Mouse (Mus musculus) stomach, embryonic 16.5 days (tissue): ENCODE measurements around the gene Plekha8. TPM values are rescaled to one million over a fixed set of nuclear protein-coding genes. Genes with fewer than 3 reads are reported as not detected.

Experiments
- ATAC-seq: fragments of 200-750 bp; cut with Nextera tagmentation; 2 replicates; pipeline ENCODE4 v1.8.0; 2017; ENCODE audit warnings: moderate number of reproducible peaks, moderate TSS enrichment; ENCODE audit not compliant: insufficient read depth, low FRiP score
- H3K27ac ChIP-seq: fragments of 300-500 bp; sonication (generic); 2 replicates; pipeline ENCODE4 v1.5.1; 2014; ENCODE audit warnings: low read length
- H3K27me3 ChIP-seq: fragments of 300-500 bp; sonication (generic); 2 replicates; pipeline ENCODE4 v1.6.1; 2014; ENCODE audit warnings: low read length, control low read depth, mixed read lengths; ENCODE audit not compliant: control insufficient read depth, insufficient read depth
- H3K36me3 ChIP-seq: fragments of 300-500 bp; sonication (generic); 2 replicates; pipeline ENCODE4 v1.6.1; 2014; ENCODE audit warnings: low read length; ENCODE audit not compliant: control insufficient read depth, insufficient read depth
- H3K4me1 ChIP-seq: fragments of 300-500 bp; sonication (generic); 2 replicates; pipeline ENCODE4 v1.6.1; 2014; ENCODE audit warnings: low read length, control low read depth, mixed read lengths; ENCODE audit not compliant: control insufficient read depth, insufficient read depth
- H3K4me2 ChIP-seq: fragments of 300-500 bp; sonication (generic); 2 replicates; pipeline ENCODE4 v1.6.1; 2014; ENCODE audit warnings: low read depth, low read length, mixed read lengths
- H3K4me3 ChIP-seq: fragments of 300-500 bp; sonication (generic); replicated peaks from 2 replicates; pipeline ENCODE4 v1.5.1; 2014; ENCODE audit warnings: mild to moderate bottlenecking, low read length
- H3K9ac ChIP-seq: fragments of 300-500 bp; sonication (generic); 2 replicates; pipeline ENCODE4 v1.6.1; 2014; ENCODE audit warnings: low read length
- H3K9me3 ChIP-seq: fragments of 300-500 bp; sonication (generic); replicated peaks from 2 replicates; pipeline ENCODE4 v1.6.1; 2016; ENCODE audit warnings: low read length, control low read depth; ENCODE audit not compliant: control insufficient read depth
- WGBS: fragments of 180-500 bp; shearing (Covaris S2); extraction: QIAGEN DNeasy Blood & Tissue Kit; methylation state at CpG from one replicate; pipeline ENCODE4 v1.1.7; 2014; 5-methylcytosine and 5-hydroxymethylcytosine counted together
- polyA plus RNA-seq: library from polyadenylated mRNA; unstranded; fragments of >200 nt; fragmentation: Nextera tagmentation; extraction: Ambion mirVana; gene quantifications from 2 replicates; pipeline ENCODE4 v1.2.1, GENCODE M21; 2015

Gene Plekha8
- polyA plus RNA-seq, result 5.3 and 5.7 TPM in 2 replicates

DNA sequence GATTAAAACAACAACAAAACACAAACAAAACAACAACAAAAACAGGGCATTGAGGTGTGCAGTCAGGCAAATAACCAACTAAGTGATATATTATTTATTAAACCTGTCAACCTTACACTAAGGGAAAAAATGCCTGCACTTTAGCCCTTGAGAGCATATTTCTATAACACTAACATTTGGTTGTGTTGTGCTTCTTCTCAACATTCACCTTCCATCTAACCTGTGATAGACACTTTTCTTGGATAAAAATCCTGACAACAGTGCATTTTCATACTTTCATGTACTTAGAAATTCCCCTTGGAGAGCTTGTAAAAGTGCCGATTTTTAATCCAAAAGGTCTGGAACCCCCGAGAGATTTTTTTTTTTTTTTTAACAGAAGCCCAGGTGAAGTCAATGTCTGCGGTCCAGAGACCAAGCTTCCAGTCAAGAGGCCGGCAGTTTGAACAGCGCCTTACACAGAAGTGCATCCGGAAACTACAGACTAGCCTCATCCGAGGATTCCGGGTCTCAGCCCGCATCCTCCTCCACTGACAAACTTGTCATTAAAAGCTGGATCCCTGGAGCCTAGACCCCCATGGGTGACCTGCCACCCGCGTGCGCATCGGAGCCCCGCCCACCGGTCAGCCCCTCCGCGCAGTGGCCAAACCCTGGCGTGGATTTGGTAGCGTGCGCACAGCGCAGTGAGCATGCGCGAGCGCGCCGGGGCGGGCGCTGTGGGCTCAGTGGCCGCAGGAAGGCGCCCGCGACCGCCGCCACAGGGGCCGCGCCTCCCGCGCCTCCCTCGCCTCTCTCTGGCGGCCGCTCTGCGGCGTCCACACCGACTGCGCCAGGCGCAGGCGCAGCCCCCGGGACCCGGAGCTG is at the start of gene Plekha8:
Gene Plekha8, plus strand, starts transcription at position 643 of the 861 bp plus-strand sequence.
- Histone ChIP-seq H3K9me3 (no peaks in the 10 kb centered on the region), H3K9ac (peak within 1 kb of the TSS; percentile 83), H3K4me3 (peak within 1 kb of the TSS; percentile 91), H3K4me2 (peak within 1 kb of the TSS; percentile 79), H3K27me3 (no peaks in the 10 kb centered on the region), H3K4me1 (peaks cover 19% of the 10 kb centered on the region; the same call in 1 of the 2 replicates), H3K36me3 (no peaks in the 10 kb centered on the region), H3K27ac (peak within 1 kb of the TSS; percentile 73)
- ATAC-seq, result peak; percentile 92
- under 1% methylated on average over 49 of the region's 49 CpGs for whole genome bisulfite sequencing

DNA sequence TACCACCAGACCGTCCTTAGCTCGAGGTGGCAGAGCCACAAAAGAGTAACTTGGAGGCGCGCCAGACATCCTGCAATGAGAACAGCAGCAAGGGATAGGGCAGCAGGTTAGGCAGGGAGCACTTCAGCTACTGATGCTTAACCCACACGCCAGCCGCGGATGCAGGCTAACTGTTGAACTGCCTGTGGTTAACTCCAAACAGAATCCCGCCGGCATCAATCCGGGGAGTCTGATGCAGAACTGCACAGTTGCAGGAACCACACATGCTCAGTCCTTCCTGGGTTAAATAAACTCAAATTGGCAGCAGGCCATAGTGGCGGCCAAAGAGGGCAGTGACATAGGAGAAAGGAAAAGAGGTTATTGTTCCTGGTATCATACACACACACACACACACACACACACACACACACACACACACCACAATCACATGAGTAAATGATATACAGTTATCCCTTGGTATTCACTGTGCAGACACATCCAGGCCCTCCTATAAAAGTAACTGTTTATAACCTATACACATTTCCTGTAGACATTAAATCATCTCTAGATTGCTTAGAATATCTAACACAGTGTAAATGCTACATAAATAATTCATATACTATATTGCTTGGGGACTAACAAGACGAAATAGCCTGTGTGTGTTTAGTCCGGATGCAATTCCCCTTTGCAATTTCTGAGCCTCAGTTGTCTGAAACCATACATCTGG is 46.4 kb upstream of the Plekha8 start:
- no peaks in the 10 kb centered on the region for H3K27me3 ChIP-seq
- H3K27ac ChIP-seq, result no peak overlapping the region
- H3K9ac ChIP-seq, result no peak overlapping the region
- H3K4me3 ChIP-seq, result no peak overlapping the region
- ATAC-seq, result no peak
- no peak overlapping the region for H3K4me2 ChIP-seq
- 0 out of 2 replicates have a peak, but pooled peaks cover 3% of the 10 kb centered on the region for H3K4me1 ChIP-seq
- WGBS, result 48% methylated on average over 13 of the region's 13 CpGs
- no peaks in the 10 kb centered on the region for H3K36me3 ChIP-seq
- no peaks in the 10 kb centered on the region; the same call in 1 of the 2 replicates for H3K9me3 ChIP-seq

DNA sequence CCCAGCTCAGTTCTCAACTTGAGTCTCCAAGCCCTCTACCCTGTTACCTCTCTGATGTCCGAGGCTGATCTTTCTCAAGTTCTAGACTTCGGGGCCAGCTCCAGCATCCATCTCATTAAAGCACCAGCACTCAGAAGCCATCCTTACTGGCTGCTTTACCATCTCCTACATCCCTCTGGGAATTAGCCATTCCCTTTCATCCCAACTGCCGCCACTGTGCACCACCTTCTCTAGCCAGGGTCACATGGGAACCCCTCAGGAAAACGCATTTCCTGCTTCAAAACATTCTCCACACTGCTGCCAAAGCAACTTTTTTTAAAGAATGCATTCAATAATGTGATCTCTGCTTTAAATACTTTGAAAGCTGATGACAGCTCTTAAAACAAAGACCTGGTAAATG is 45.6 kb upstream of the Plekha8 start:
- ATAC-seq, result no peak
- Histone ChIP-seq H3K9ac (no peak overlapping the region), H3K4me1 (0 out of 2 replicates have a peak, but pooled peaks cover 3% of the 10 kb centered on the region), H3K4me2 (no peak overlapping the region), H3K36me3 (no peaks in the 10 kb centered on the region), H3K27ac (no peak overlapping the region), H3K27me3 (no peaks in the 10 kb centered on the region), H3K4me3 (no peak overlapping the region), H3K9me3 (no peaks in the 10 kb centered on the region)
- WGBS, result 70% methylated on average over 4 of the region's 4 CpGs

DNA sequence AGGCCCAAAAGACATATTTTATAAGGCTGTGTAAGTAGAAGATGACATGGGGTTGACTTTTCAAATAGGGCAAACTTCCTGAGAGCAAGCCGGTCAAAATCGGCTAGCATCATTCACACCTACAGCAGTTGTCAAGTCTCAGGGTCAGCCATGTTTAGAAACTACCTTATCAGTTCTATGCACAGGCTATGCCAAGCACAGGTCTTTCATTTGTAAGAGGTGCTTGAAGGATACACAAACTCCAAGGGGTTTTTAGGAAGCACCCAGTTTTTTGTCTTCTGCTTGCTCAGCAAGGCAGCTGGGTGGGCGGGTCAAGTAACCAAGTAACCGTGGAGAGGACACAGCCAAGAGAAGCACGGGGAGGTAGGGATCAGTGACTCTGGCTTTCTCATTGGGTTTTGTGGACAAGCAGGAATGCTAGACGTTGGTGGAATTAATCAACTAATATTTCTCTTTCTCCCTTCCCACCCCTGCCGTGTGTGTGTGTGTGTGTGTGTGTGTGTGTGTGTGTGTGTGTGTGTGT is 44.0 kb upstream of the Plekha8 start:
- no peaks in the 10 kb centered on the region for H3K36me3 ChIP-seq
- H3K27me3 ChIP-seq, result no peaks in the 10 kb centered on the region
- H3K9ac ChIP-seq, result no peak overlapping the region
- no peak overlapping the region for H3K27ac ChIP-seq
- WGBS, result 53% methylated on average over 7 of the region's 7 CpGs
- no peaks in the 10 kb centered on the region for H3K9me3 ChIP-seq
- no peak overlapping the region for H3K4me2 ChIP-seq
- 0 out of 2 replicates have a peak, but pooled peaks cover 3% of the 10 kb centered on the region for H3K4me1 ChIP-seq
- no peak for ATAC-seq
- H3K4me3 ChIP-seq, result no peak overlapping the region

DNA sequence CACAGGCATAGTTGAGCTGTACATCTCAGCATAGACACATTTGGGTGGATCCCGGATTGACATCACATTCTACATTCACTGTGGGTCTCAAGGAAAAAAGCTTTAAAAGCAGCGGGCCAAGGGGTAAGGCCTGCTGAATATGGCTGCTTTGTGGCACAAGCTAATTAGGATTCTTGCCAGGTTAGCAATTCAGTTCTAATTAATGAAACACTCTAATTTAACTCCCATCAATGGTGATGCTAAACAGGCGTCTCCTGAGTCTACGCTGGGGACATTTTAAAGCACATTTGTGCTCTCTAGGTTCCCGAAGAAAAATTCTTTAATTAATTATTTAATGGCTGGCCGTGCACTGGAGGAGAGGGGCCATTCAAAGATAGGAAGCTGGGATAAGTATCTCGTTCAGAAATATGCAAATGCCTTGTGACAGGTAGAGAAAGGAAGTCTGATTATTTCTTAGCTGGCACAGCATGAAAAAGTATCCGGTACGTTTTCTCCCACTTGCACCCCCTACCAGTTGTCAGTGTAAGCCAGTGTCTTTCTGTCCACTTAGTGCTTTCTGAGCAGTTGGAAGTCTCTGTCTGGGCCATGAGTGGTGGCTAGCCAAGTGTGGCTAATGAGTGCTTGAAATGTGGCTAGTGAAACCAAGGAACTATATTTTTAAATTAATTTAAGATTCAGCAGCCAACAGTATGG is 42.0 kb upstream of the Plekha8 start:
- H3K9me3 ChIP-seq, result no peaks in the 10 kb centered on the region
- no peak overlapping the region for H3K27ac ChIP-seq
- 0 out of 2 replicates have a peak, but pooled peaks cover 3% of the 10 kb centered on the region for H3K4me1 ChIP-seq
- H3K27me3 ChIP-seq, result no peaks in the 10 kb centered on the region
- no peak overlapping the region for H3K9ac ChIP-seq
- H3K4me2 ChIP-seq, result no peak overlapping the region
- 84% methylated on average over 9 of the region's 9 CpGs for WGBS
- ATAC-seq, result no peak
- no peak overlapping the region for H3K4me3 ChIP-seq
- H3K36me3 ChIP-seq, result no peaks in the 10 kb centered on the region

DNA sequence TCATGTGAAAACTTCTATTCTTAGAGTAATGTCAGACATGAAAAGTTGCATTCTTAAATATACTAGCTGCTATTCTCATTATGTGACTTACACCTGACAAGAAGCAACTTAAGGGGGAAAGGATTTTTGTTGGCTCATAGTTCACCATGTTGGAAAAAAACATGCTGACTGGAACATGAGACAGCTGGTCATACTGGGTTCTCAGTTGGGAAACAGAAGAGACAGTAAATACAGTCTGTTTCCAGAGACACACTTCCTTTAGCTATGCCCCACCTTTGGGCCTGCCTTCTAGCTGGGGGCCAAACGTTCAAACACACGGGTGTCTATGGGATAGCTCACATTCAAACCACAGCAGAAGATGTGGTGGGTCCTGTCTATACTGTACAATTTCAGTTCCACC is 41.3 kb upstream of the Plekha8 start:
- 83% methylated on average over 2 of the region's 2 CpGs for WGBS
- Histone ChIP-seq H3K4me1 (no peaks in the 10 kb centered on the region), H3K36me3 (no peaks in the 10 kb centered on the region), H3K4me2 (no peak overlapping the region), H3K27ac (no peak overlapping the region), H3K4me3 (no peak overlapping the region), H3K9ac (no peak overlapping the region), H3K9me3 (no peaks in the 10 kb centered on the region), H3K27me3 (no peaks in the 10 kb centered on the region)
- ATAC-seq, result no peak

DNA sequence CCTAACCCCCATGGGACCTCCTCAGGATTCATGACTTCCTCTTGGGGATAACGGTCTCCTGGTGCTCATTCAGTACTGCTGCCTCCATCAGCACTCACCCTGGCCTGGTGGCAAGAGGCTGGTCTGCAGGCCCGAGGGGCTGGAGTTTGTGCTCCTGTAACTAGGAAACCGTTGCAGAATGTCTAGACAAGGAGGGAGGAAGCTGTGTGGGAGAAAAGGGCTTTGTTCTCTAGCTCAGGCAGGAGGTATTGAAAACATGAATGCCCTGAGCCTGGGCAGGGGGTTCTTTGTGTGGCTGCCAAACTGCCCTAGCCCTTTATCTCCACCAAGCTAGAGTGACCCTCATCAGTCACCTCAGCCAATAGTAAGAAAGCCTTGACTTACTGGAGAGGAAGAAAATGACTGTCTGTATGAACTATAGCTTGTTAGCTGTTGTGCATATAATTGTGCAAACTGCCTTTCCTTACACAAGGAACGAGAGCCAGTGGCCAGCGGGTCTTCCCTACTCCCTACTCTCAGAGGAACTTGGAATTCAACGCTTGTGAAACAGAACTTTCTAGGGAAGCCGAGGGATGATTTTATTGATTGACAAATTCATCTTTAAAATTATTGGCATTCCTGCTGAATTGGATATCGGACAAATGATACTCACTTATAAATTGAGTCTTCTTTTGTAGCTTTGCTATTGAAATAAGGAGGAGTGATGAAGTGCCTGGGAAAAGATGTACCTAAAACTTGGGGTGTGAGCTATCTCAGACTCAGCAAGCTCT is 40.4 kb upstream of the Plekha8 start:
- H3K27me3 ChIP-seq, result no peaks in the 10 kb centered on the region
- 53% methylated on average over 8 of the region's 8 CpGs for WGBS

DNA sequence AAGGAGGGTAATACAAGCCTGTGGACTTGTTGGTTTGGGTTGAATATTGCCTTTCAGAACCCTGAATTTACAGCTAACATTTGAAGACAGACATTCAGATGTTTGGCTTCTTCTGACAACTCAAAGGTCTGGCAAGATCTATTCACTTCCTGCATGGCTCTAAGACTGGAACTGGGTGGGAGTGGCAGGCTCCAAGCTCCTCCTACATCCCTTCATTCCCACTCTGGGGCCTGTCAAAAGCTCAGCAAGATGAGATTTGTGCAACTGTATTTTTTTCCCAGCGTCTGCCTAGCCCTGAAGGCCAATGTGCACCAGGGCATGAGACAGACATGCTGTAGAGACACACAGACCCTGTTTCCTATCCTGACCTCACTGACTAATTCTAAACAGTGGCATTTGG is 39.1 kb upstream of the Plekha8 start:
- Histone ChIP-seq H3K4me3 (no peak overlapping the region), H3K27ac (no peak overlapping the region), H3K4me1 (no peaks in the 10 kb centered on the region), H3K9me3 (no peaks in the 10 kb centered on the region), H3K36me3 (no peaks in the 10 kb centered on the region), H3K27me3 (no peaks in the 10 kb centered on the region), H3K9ac (no peak overlapping the region), H3K4me2 (no peak overlapping the region)
- no peak for ATAC-seq
- 47% methylated on average over 1 of the region's 1 CpGs for WGBS

More for the DNA sequence above, 40.4 kb upstream of the Plekha8 start:
- H3K36me3 ChIP-seq, result no peaks in the 10 kb centered on the region
- no peak overlapping the region for H3K4me2 ChIP-seq
- no peaks in the 10 kb centered on the region for H3K4me1 ChIP-seq
- no peak overlapping the region for H3K27ac ChIP-seq
- H3K4me3 ChIP-seq, result no peak overlapping the region
- no peak overlapping the region for H3K9ac ChIP-seq
- H3K9me3 ChIP-seq, result no peaks in the 10 kb centered on the region
- no peak for ATAC-seq
